Mouse (Mus musculus) bone marrow macrophage, adult 2 months (primary cell): Measurements from ENCODE around the gene Mki67. TPM values are rescaled to one million over a fixed set of nuclear protein-coding genes. Genes with fewer than 3 reads are reported as not detected.

ENCODE experiments used
- H3K27ac ChIP-seq: 2 replicates; pipeline ENCODE4 v1.5.1; 2012; ENCODE audit warnings: low read depth, low read length; ENCODE audit not compliant: insufficient read depth
- H3K4me1 ChIP-seq: 2 replicates; pipeline ENCODE4 v1.6.1; 2012; ENCODE audit warnings: low read length; ENCODE audit not compliant: control insufficient read depth, insufficient read depth
- H3K4me3 ChIP-seq: 2 replicates; pipeline ENCODE4 v1.5.1; 2012; ENCODE audit warnings: mild to moderate bottlenecking, low read length, moderate library complexity; ENCODE audit not compliant: insufficient read depth
- CTCF ChIP-seq: IDR thresholded peaks from 2 replicates; pipeline ENCODE4 v1.5.1; 2012; ENCODE audit warnings: low read depth, mild to moderate bottlenecking, low read length, moderate library complexity
- POLR2A ChIP-seq: IDR thresholded peaks from 2 replicates; pipeline ENCODE4 v1.6.1; 2012; ENCODE audit warnings: mild to moderate bottlenecking, low read depth, low read length, borderline replicate concordance
- polyA plus RNA-seq: library from polyadenylated mRNA; stranded (reverse); fragments of >200 nt; gene quantifications from 2 replicates; pipeline ENCODE4 v1.2.4, GENCODE M21; 2012; ENCODE audit not compliant: missing spikeins, insufficient read depth, insufficient read length

Mki67 gene
- polyA plus RNA-seq, 1 experiment = 110 TPM

- TF ChIP-seq CTCF (peak; percentile 85), POLR2A (no peak)
- Histone ChIP-seq H3K4me1 (no peaks in the 10 kb centered on the region), H3K27ac (no peak overlapping the region), H3K4me3 (no peak overlapping the region)
Observed at GRCm38 (mm10) chr7:135680334-135680733, 35.8 kb downstream of the Mki67 start.

- TF ChIP-seq POLR2A = no peak
- TF ChIP-seq CTCF = no peak
- Histone ChIP-seq H3K4me1 (no peaks in the 10 kb centered on the region), H3K27ac (no peak overlapping the region), H3K4me3 (no peak overlapping the region)
Observed at GRCm38 (mm10) chr7:135676722-135677121, 39.4 kb downstream of the Mki67 start.

GRCm38 (mm10) chr7:135673576-135673975 is 42.6 kb downstream of the Mki67 start:
- H3K27ac ChIP-seq = no peak overlapping the region
- peaks cover 4% of the 10 kb centered on the region; the same call in 1 of the 2 replicates for H3K4me1 ChIP-seq
- TF ChIP-seq POLR2A (no peak), CTCF (no peak)
- no peak overlapping the region for H3K4me3 ChIP-seq

GRCm38 (mm10) chr7:135668852-135669739 is 47.1 kb downstream of the Mki67 start:
- H3K4me3 ChIP-seq = no peak overlapping the region
- H3K27ac ChIP-seq = no peak overlapping the region
- TF ChIP-seq POLR2A (no peak), CTCF (peak; percentile 58)
- H3K4me1 ChIP-seq = peaks cover 46% of the 10 kb centered on the region

GRCm38 (mm10) chr7:135666314-135666713 is 49.8 kb downstream of the Mki67 start:
- Histone ChIP-seq H3K27ac (peak overlapping the region; percentile 77), H3K4me3 (no peak overlapping the region), H3K4me1 (peaks cover 47% of the 10 kb centered on the region)
- TF ChIP-seq CTCF = no peak
- TF ChIP-seq POLR2A = no peak

- peaks cover 57% of the 10 kb centered on the region for H3K4me1 ChIP-seq
- H3K27ac ChIP-seq = no peak overlapping the region
- no peak for TF ChIP-seq POLR2A
- TF ChIP-seq CTCF = no peak
- H3K4me3 ChIP-seq = no peak overlapping the region
Observed at GRCm38 (mm10) chr7:135664211-135664610, 52.0 kb downstream of the Mki67 start.

GRCm38 (mm10) chr7:135660314-135660713 is 55.8 kb downstream of the Mki67 start:
- Histone ChIP-seq H3K27ac (no peak overlapping the region), H3K4me3 (no peak overlapping the region), H3K4me1 (peaks cover 62% of the 10 kb centered on the region)
- TF ChIP-seq CTCF (no peak), POLR2A (no peak)

GRCm38 (mm10) chr7:135659314-135659935 is 56.7 kb downstream of the Mki67 start:
- no peak for TF ChIP-seq CTCF
- no peak for TF ChIP-seq POLR2A
- Histone ChIP-seq H3K4me3 (no peak overlapping the region), H3K27ac (peak overlapping the region; percentile 15), H3K4me1 (peaks cover 59% of the 10 kb centered on the region)

- peaks cover 64% of the 10 kb centered on the region for H3K4me1 ChIP-seq
- no peak overlapping the region for H3K4me3 ChIP-seq
- H3K27ac ChIP-seq = peak overlapping the region; percentile 13; the same call in 1 of the 2 replicates
- TF ChIP-seq POLR2A (no peak), CTCF (no peak)
Observed at GRCm38 (mm10) chr7:135658150-135658549, 58.0 kb downstream of the Mki67 start.

- peak overlapping the region; percentile 40 for H3K4me3 ChIP-seq
- H3K4me1 ChIP-seq = peaks cover 77% of the 10 kb centered on the region
- TF ChIP-seq POLR2A (no peak), CTCF (no peak)
- H3K27ac ChIP-seq = peak overlapping the region; percentile 99
Observed at GRCm38 (mm10) chr7:135655113-135655512, 61.0 kb downstream of the Mki67 start.
